Mouse (Mus musculus) liver, adult (tissue): ENCODE results near the gene Qdpr.
A peak's percentile ranks its signal among the peaks of the same experiment; 100 is the strongest.

Experiments used
- GATA4 ChIP-seq: IDR thresholded peaks from 2 replicates; pipeline ENCODE4 v1.6.1; 2014; ENCODE audit warnings: mild to moderate bottlenecking, low read length; ENCODE audit not compliant: insufficient replicate concordance

The Qdpr gene

GRCm38 (mm10) chr5:45475771-45476170 is 25.7 kb upstream of the Qdpr start:
- no peak for TF ChIP-seq GATA4

DNA sequence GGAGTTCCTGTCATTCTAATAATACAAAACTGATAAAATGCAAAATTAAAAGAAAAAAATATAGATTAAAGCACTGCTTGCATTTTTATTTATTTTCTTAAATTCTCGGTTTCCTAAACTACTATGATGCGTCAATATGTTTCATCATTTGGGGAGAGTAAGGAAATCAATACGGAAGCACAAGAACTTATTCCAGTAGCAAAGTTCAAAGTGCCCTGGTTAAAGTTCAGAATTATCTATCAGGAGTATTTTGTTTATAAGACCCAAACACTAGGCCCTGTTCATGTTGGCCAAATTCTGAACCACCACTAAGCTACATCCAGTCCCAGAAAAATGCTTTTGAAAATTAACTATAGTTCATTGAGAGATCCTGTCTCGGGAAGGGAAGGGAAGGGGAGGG is 24.7 kb upstream of the Qdpr start:
- TF ChIP-seq GATA4: no peak

- TF ChIP-seq GATA4: no peak
Measured at GRCm38 (mm10) chr5:45474215-45474614, 24.2 kb upstream of the Qdpr start.

- TF ChIP-seq GATA4: no peak
Measured at GRCm38 (mm10) chr5:45473521-45473920, 23.5 kb upstream of the Qdpr start.

DNA sequence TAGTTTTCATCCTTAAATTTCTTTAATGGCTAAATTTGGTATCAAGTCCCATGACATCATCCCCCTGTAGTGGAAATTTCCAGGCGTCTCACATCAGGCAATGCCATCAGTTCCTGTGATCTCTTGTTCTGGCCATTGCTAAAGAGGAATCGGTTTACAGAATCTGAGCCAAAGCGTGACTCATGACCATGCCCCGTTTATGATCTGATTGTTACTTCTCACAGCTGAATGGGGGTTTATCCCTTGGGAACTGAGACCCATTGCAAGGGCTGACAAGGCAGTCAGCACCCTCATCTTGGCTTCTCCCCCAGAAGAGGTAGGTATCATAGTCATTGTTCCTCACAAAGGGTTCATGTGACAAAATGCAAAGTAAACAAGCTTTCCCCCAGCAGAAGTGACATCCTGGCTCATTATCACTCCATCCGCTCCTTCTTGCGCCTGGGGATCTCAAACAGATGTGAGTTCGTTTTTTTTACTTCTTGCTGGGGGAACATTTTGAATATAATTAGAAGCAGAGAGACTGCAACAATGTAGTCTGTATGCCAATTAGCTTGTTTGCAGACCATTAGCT is 22.9 kb upstream of the Qdpr start:
- no peak for TF ChIP-seq GATA4

DNA sequence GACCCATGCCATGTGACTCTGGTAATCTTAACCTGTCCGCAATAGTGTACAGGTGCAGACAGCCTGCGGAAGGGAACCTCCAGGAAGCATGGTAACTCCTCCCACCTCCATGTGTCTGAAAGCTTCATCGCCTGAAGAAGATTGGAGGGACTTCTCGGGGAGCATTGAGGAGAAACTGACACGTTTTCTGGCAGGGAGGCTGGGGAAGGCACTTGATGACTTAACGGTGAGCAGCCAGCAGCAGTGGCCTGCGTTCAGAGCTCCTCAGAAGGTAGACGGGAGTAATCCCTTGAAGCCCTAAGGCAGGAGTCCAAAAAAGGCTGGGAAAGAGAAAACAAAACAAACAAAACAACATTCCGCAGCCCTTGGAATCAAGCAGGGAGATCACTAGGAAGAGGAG is 4.4 kb upstream of the Qdpr start:
- no peak for TF ChIP-seq GATA4

DNA sequence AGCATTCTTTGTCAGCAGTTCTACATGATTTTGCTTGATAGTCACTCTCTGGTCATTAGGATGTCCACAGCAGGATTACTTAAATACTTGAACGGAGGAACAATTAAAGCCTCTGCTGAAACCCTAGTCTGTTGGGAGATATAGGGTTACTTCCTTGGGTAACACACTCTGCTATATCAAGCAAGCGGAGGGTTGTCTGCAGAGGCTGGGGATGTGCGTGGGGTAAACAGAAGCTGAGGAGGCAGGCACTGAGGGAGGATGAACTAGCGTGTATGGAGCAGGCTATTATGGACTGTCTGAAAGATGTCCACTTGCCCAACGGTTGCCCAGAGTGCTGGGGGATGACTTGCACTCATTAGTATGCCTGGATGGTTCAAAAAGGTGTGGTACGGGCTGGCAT is 3.4 kb upstream of the Qdpr start, which contains the start of gene Clrn2:
Clrn2 (plus strand) TSS at position 301 of the 400 bp plus-strand sequence.
- TF ChIP-seq GATA4: no peak

- TF ChIP-seq GATA4: no peak
Measured at GRCm38 (mm10) chr5:45449206-45449605, 830 bp downstream of the Qdpr start.

DNA sequence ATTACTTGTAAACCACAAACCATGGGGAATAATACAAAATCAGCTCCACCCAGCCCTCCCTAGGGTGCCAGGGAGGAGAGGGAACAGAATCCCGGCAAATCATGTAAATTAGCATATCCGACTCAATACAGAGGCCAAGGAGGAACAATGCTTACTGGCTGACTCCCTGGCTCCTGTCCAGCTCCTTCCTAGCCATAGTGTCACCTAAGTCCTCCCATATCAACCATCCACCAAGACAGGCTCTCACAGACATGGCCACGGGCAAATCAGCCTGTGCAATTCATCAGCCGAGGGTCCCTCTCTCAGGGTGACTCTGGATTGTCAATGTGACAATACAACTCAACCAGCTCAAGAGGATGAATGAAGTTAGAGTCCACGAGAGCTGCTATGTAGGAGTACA is 1.4 kb downstream of the Qdpr start:
- no peak for TF ChIP-seq GATA4

DNA sequence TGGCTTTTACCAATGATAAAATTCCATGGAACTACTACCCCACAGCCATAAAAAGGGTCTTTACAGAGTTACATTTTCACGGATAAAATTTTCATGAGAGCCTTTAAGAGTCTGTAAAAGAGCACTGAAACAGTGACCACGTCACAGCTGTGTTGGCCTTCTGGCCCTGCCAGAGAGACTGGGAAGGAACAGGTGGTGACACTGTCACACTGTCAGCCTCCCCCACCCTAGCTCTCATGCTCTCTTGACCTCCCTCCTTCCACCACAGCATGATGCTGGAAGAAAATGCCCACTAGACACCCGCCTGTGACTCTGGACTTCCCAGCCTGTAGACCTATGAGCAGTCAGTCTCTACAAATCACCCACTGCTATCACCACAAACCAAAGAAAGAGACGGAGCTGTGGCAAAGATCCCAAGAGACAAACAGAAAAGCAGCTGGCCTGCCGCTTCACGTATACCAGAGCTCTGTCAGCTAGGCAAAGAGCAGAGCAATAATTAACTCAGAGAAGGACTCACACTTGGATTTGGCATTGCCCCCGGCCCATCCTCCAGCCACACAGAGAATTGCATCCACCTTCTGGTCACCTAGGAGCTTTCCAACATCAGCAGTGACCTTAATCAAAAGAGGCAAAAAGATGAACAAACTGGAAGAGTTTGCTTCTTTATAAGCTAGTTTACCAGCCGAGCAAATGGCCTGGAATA is 5.8 kb downstream of the Qdpr start:
- TF ChIP-seq GATA4: no peak

DNA sequence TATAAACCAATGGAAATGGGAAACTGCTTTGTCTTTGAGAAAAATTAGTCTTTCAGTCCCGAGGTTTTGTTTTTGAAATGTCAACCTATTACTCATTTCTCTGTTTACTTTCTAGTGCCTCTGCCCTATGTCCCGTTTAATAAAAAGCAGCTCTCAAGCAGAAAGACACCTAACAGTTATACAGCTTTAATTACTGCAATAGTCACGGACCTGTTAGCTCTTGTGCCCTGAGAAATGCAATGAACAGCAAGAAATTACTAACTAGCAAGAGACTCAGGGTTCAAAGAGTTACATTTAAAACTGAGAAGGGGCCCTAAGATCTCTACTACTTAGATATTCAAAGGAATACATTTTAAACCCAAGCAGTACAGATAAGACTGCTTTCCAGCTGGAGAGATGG is 8.3 kb downstream of the Qdpr start:
- no peak for TF ChIP-seq GATA4

- TF ChIP-seq GATA4: peak; percentile 63; the same call in 1 of the 2 replicates
Measured at GRCm38 (mm10) chr5:45441124-45441523, 8.9 kb downstream of the Qdpr start.

- TF ChIP-seq GATA4: no peak
Measured at GRCm38 (mm10) chr5:45438301-45438700, 11.7 kb downstream of the Qdpr start.

DNA sequence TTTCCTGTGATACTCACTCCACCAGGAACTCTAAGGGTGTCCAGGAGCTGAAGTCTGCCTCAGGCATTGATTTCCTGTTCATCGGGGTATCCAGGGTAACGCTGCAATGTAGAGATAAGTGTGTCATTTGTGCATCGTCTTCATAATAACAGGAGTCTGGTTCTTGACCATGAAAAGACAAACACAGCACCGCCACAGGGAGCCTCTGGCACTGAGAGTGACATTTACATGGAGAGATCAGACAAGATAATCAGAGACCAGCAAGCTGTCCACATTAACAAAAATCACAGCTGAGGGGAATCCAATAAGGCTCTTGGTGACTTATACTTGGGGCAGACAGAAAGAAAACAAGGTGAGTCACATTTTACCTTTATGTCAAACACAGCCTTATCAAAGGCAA is 12.2 kb downstream of the Qdpr start:
- TF ChIP-seq GATA4: no peak

DNA sequence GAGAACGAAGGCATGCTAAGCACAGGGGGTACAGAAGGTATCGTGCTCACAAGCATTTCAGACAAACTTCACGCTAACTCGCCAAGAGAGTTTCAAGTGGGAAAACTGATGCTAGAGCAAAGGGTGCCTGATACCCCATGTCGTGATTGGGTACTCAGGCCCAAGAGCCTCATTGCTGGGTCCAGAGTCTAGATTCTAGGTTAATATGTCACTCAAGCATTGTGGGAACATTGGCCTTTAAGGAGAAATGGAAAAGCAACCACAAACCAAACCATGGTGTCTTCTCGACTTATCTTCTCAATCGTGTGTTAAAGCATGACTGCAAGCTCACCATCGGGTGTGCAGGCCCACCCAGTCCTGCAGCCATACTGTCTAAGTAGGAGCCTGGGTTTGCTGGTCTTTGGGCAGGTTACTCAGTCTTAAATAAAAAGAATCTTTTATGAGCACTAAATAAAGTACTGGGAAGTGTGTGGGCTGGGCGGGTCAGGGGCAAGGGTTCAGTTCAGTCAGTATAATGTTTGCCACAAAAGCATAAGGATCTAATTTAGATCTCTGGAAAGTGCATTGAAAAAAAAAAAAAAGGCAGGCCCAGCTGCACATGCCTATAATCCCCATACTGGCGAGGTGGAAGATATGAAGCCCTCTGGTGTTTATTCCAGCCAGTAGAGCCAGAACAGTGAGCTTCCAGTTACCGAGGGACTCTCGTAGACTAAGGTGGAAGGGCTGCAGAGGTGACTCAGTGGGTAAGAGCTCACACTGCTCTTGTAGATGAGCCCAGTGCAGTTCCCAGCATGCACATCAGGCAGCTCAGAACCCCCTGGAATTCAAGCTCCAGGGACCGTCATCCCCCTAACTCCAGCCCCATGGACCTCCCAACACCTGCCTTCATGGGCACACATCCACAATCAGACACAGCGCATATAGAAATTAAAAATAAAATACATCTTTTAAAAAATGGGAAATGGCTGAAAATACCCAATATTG is 13.8 kb downstream of the Qdpr start:
- no peak for TF ChIP-seq GATA4

GRCm38 (mm10) chr5:45427891-45428290 is 22.1 kb downstream of the Qdpr start:
- TF ChIP-seq GATA4: no peak
